ENCODE assay signal across 29 mouse cellular contexts in genomic region chr13:36941891-36942290, GRCm38 (mm10).
A peak's percentile ranks its signal among the peaks of the same experiment; 100 is the strongest.
DNase-seq lines count a peak whose midpoint lies in the region; ATAC-seq and TF ChIP-seq lines count a peak whose summit lies in the region.
"Had no signal": no experiment of that assay in that cellular context is flagged by ENCODE, and none has a peak within 500 bp of the region (broad histone marks: within the 10 kb centered on the region; RNA-seq: fewer than 3 reads in every experiment).

No protein-coding gene starts in this region.

- no peak overlapping the region for H3K27ac ChIP-seq in hindbrain, postnatal 0 days
- no peak overlapping the region for H3K27ac ChIP-seq in hindbrain, embryonic 14.5 days
- H3K27ac ChIP-seq in embryonic facial prominence, embryonic 10.5 days (replicated peaks): no peak overlapping the region
- H3K27ac ChIP-seq: embryonic facial prominence, embryonic 15.5 days; forebrain, embryonic 13.5 days; gastrocnemius, adult 2 months; heart, adult 2 months; hindbrain, embryonic 15.5 days; kidney, embryonic 15.5 days; layer of hippocampus, adult 2 months; left cerebral cortex, adult 2 months; limb, embryonic 13.5 days; lung, embryonic 15.5 days; stomach, embryonic 15.5 days had no signal

- H3K9ac ChIP-seq in hindbrain, postnatal 0 days (replicated peaks; ENCODE audit: low read length): no peak overlapping the region
- no peak overlapping the region for H3K9ac ChIP-seq in hindbrain, embryonic 14.5 days
- H3K9ac ChIP-seq: embryonic facial prominence, embryonic 15.5 days; forebrain, embryonic 13.5 days; heart, embryonic 12.5 days; hindbrain, embryonic 15.5 days; kidney, embryonic 15.5 days; limb, embryonic 13.5 days; lung, embryonic 15.5 days; stomach, embryonic 15.5 days had no signal

- peak; percentile 58 to 59 for DNase-seq in adrenal gland, adult (ENCODE audit: inconsistent age in 2 of 2, low spot score in 1 of 2)
- no peak for DNase-seq in adrenal gland, postnatal 4 days (ENCODE audit: low spot score in 2 of 2)
- DNase-seq in hindbrain, postnatal 0 days (ENCODE audit: low spot score): peak; percentile 20
- DNase-seq in hindbrain, embryonic 14.5 days (ENCODE audit: low spot score): no peak
- DNase-seq in ovary, postnatal 36 days (ENCODE audit: low spot score): peak; percentile 11
- no peak for DNase-seq in ovary, postnatal 14 days (ENCODE audit: low spot score)
- DNase-seq in embryonic facial prominence, embryonic 10.5 days (ENCODE audit: low spot score): no peak
- DNase-seq: cerebellum, adult 18-20 months; cerebellum, postnatal 14 days; gastrocnemius, adult 2 months; gastrocnemius, postnatal 36 days; heart, adult 2 months; kidney, adult 18-20 months; kidney, postnatal 25 days; right cerebral cortex, postnatal 25 days had no signal

- H3K27me3 ChIP-seq in hindbrain, postnatal 0 days (ENCODE audit: insufficient read depth, low read length): no peaks in the 10 kb centered on the region
- H3K27me3 ChIP-seq in hindbrain, embryonic 14.5 days (ENCODE audit: control insufficient read depth, insufficient read depth, low read length): no peaks in the 10 kb centered on the region
- H3K27me3 ChIP-seq in embryonic facial prominence, embryonic 10.5 days (replicated peaks; ENCODE audit: low read depth, poor library complexity, severe bottlenecking): no peaks in the 10 kb centered on the region
- H3K27me3 ChIP-seq: CH12.LX; embryonic facial prominence, embryonic 15.5 days; forebrain, embryonic 13.5 days; heart, embryonic 12.5 days; hindbrain, embryonic 15.5 days; kidney, embryonic 15.5 days; limb, embryonic 13.5 days; lung, embryonic 15.5 days; stomach, embryonic 15.5 days had no signal

- H3K4me2 ChIP-seq in hindbrain, postnatal 0 days (ENCODE audit: low read depth, low read length): no peak overlapping the region
- H3K4me2 ChIP-seq in hindbrain, embryonic 14.5 days (replicated peaks): no peak overlapping the region
- H3K4me2 ChIP-seq: embryonic facial prominence, embryonic 15.5 days; forebrain, embryonic 13.5 days; heart, embryonic 12.5 days; hindbrain, embryonic 15.5 days; kidney, embryonic 15.5 days; limb, embryonic 13.5 days; liver, embryonic 11.5 days; lung, embryonic 15.5 days; midbrain, embryonic 11.5 days; stomach, embryonic 15.5 days had no signal

- WGBS in hindbrain, postnatal 0 days: 63% methylated on average over 3 of the region's 3 CpGs
- WGBS in hindbrain, embryonic 14.5 days: 48% methylated on average over 3 of the region's 3 CpGs
- 86% methylated on average over 3 of the region's 3 CpGs for WGBS in embryonic facial prominence, embryonic 10.5 days

- no peak for TF ChIP-seq CTCF in hindbrain, postnatal 0 days (IDR thresholded peaks at IDR 0.05; ENCODE audit: low read depth)

- H3K36me3 ChIP-seq in hindbrain, postnatal 0 days (ENCODE audit: insufficient read depth, low read length): no peaks in the 10 kb centered on the region
- H3K36me3 ChIP-seq in hindbrain, embryonic 14.5 days (replicated peaks; ENCODE audit: control insufficient read depth, insufficient read depth): no peaks in the 10 kb centered on the region
- no peaks in the 10 kb centered on the region for H3K36me3 ChIP-seq in embryonic facial prominence, embryonic 10.5 days (replicated peaks)
- H3K36me3 ChIP-seq: embryonic facial prominence, embryonic 15.5 days; heart, embryonic 12.5 days; hindbrain, embryonic 15.5 days; kidney, embryonic 15.5 days; limb, embryonic 13.5 days; lung, embryonic 15.5 days; stomach, embryonic 15.5 days had no signal

- H3K9me3 ChIP-seq in hindbrain, postnatal 0 days (ENCODE audit: low read length): no peaks in the 10 kb centered on the region
- H3K9me3 ChIP-seq in hindbrain, embryonic 14.5 days (ENCODE audit: control insufficient read depth, low read length): no peaks in the 10 kb centered on the region
- no peaks in the 10 kb centered on the region for H3K9me3 ChIP-seq in embryonic facial prominence, embryonic 10.5 days
- H3K9me3 ChIP-seq: embryonic facial prominence, embryonic 15.5 days; forebrain, embryonic 13.5 days; heart, embryonic 12.5 days; hindbrain, embryonic 15.5 days; kidney, embryonic 15.5 days; limb, embryonic 13.5 days; lung, embryonic 15.5 days; stomach, embryonic 15.5 days had no signal

- no peak overlapping the region for H3K4me3 ChIP-seq in hindbrain, postnatal 0 days (ENCODE audit: low read length)
- H3K4me3 ChIP-seq in hindbrain, embryonic 14.5 days (replicated peaks; ENCODE audit: low read length): no peak overlapping the region
- H3K4me3 ChIP-seq in embryonic facial prominence, embryonic 10.5 days: no peak overlapping the region
- H3K4me3 ChIP-seq: embryonic facial prominence, embryonic 15.5 days; forebrain, embryonic 13.5 days; gastrocnemius, adult 2 months; heart, adult 2 months; heart, embryonic 12.5 days; hindbrain, embryonic 15.5 days; kidney, embryonic 15.5 days; layer of hippocampus, adult 2 months; left cerebral cortex, adult 2 months; limb, embryonic 13.5 days; lung, embryonic 15.5 days; stomach, embryonic 15.5 days had no signal

- no peaks in the 10 kb centered on the region for H3K4me1 ChIP-seq in hindbrain, postnatal 0 days (ENCODE audit: insufficient read depth, low read length)
- no peaks in the 10 kb centered on the region for H3K4me1 ChIP-seq in hindbrain, embryonic 14.5 days (replicated peaks; ENCODE audit: control insufficient read depth, insufficient read depth, low read length)
- H3K4me1 ChIP-seq in embryonic facial prominence, embryonic 10.5 days: no peaks in the 10 kb centered on the region
- H3K4me1 ChIP-seq: embryonic facial prominence, embryonic 15.5 days; forebrain, embryonic 13.5 days; heart, embryonic 12.5 days; hindbrain, embryonic 15.5 days; kidney, embryonic 15.5 days; limb, embryonic 13.5 days; lung, embryonic 15.5 days; stomach, embryonic 15.5 days had no signal

- no peak for ATAC-seq in hindbrain, postnatal 0 days
- ATAC-seq in hindbrain, embryonic 14.5 days (ENCODE audit: low FRiP score): no peak
- ATAC-seq: activated CD4-positive, CD25-positive, alpha-beta regulatory T cell, adult 4 months; forebrain, embryonic 13.5 days had no signal

Comparison
In these comparisons a context has a peak if more than half of its experiments do, and no peak if none do; other contexts are left out.
1. DNase-seq: peak in adrenal gland, adult (2 of 2), hindbrain, postnatal 0 days (single experiment) and ovary, postnatal 36 days (single experiment); none in adrenal gland, postnatal 4 days (0 of 2), hindbrain, embryonic 14.5 days (single experiment), ovary, postnatal 14 days (single experiment) and embryonic facial prominence, embryonic 10.5 days (single experiment).